Mouse (Mus musculus): ENCODE data around the gene Snx29. TPM values are rescaled to one million over a fixed set of nuclear protein-coding genes. Genes with fewer than 3 reads are reported as not detected.

The Snx29 gene
- total RNA-seq, 1 experiment: 9.6 TPM

DNA sequence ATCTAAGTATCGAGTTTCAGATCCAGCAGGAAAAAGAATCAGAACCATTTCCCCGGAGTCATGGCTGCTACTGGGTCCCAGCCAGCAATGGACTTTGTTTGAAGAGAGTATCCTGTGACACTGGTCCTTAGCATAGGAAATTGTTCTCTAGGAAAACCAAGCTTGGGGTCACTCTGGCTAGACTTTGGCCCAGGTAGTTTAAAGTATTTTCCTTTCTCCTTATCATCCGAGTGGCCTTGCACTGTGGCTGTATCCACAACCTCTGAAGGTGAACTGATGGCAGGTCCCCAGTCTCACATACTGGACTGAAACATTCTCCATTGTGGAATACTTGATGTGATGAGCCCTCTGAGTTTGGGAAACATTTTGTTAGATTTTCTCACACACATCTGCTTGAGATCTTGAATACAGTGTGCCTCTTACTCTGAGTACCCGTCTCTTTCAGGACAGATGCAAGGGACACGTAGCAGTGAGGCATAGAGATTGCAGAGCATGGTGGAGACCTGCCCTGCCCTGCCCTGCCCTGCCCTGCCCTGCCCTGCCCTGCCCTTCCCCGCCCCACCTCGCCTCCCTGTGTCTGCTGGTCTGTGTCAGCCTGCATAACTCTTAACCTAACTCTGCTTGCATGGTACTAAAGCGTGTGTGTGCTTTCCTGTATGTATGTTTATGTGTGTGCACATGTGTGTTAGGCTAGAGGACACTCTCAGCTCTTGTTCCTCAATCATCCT, 104.3 kb downstream of the Snx29 start:
- H3K36me3 ChIP-seq (ENCODE audit: control insufficient read depth, insufficient read depth, low read length, poor library complexity, severe bottlenecking): peaks cover 7% of the 10 kb centered on the region; the same call in 1 of the 2 replicates
- in situ Hi-C loops (cut with MboI; ENCODE audit: low sequenced_read_pairs in 2 of 2, unreplicated experiment in 2 of 2): no loop called here
- TF ChIP-seq ZC3H11A (IDR thresholded peaks at IDR 0.05; ENCODE audit: borderline replicate concordance, low read depth, low read length): no peak
- TF ChIP-seq CHD2 (IDR thresholded peaks at IDR 0.05; ENCODE audit: low read depth, low read length): no peak
- no peak for TF ChIP-seq MAFK (IDR thresholded peaks at IDR 0.05; ENCODE audit: insufficient read depth, low read depth, low read length)
- TF ChIP-seq ZNF384 (IDR thresholded peaks at IDR 0.05; ENCODE audit: low read depth, low read length): no peak
- TF ChIP-seq HCFC1 (IDR thresholded peaks at IDR 0.05; ENCODE audit: borderline replicate concordance, insufficient read depth, low read length): no peak
- no peak for DNase-seq (ENCODE audit: low read depth, low spot score)
- H3K9ac ChIP-seq (ENCODE audit: insufficient read depth, low read depth, low read length, poor library complexity, severe bottlenecking): no peak overlapping the region
- H3K27ac ChIP-seq (ENCODE audit: insufficient read depth, low read depth, low read length, poor library complexity, severe bottlenecking): no peak overlapping the region
- no peaks in the 10 kb centered on the region for H3K9me3 ChIP-seq (ENCODE audit: control insufficient read depth, insufficient read depth, low read depth, low read length)
- H3K4me1 ChIP-seq (ENCODE audit: control insufficient read depth in 2 of 2, insufficient read depth in 2 of 2, low read length in 2 of 2, poor library complexity in 1 of 2): peaks cover 0 to 5% of the 10 kb centered on the region in 2 experiments; a peak in 1 of 4 replicates
- no peak overlapping the region for H3K4me3 ChIP-seq (ENCODE audit: insufficient read depth in 1 of 2, low read depth in 1 of 2, low read length in 2 of 2, poor library complexity in 1 of 2, severe bottlenecking in 1 of 2)

DNA sequence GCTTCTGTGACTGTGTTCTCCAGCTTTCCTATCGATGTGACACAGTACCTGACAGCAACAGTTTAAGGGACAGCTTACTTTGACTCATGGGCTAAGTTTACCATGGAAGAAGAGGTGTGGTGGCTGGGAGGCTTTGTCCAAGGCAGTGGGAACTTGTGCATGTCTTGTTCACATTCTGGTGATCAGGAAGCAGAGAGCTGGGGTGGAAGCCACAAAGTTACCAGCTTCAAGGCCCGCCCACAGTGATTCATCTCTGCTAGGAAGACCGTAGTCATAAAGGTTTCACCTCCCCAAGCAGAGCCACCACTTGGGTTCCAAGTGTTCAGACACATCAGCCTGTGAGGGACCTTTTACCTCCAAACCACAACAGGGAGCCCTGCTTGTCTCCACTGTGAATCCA, 107.1 kb downstream of the Snx29 start:
- DNase-seq (ENCODE audit: low read depth, low spot score): no peak
- no peak overlapping the region for H3K9ac ChIP-seq (ENCODE audit: insufficient read depth, low read depth, low read length, poor library complexity, severe bottlenecking)
- H3K9me3 ChIP-seq (ENCODE audit: control insufficient read depth, insufficient read depth, low read depth, low read length): no peaks in the 10 kb centered on the region
- H3K4me3 ChIP-seq (ENCODE audit: insufficient read depth in 1 of 2, low read depth in 1 of 2, low read length in 2 of 2, poor library complexity in 1 of 2, severe bottlenecking in 1 of 2): no peak overlapping the region
- no peak for TF ChIP-seq MAFK (IDR thresholded peaks at IDR 0.05; ENCODE audit: insufficient read depth, low read depth, low read length)
- TF ChIP-seq ZNF384 (IDR thresholded peaks at IDR 0.05; ENCODE audit: low read depth, low read length): no peak
- no peak for TF ChIP-seq ZC3H11A (IDR thresholded peaks at IDR 0.05; ENCODE audit: borderline replicate concordance, low read depth, low read length)
- TF ChIP-seq HCFC1 (IDR thresholded peaks at IDR 0.05; ENCODE audit: borderline replicate concordance, insufficient read depth, low read length): no peak
- no peak for TF ChIP-seq CHD2 (IDR thresholded peaks at IDR 0.05; ENCODE audit: low read depth, low read length)
- H3K36me3 ChIP-seq (ENCODE audit: control insufficient read depth, insufficient read depth, low read length, poor library complexity, severe bottlenecking): peaks cover 2% of the 10 kb centered on the region; the same call in 1 of the 2 replicates
- in situ Hi-C loops (cut with MboI; ENCODE audit: low sequenced_read_pairs in 2 of 2, unreplicated experiment in 2 of 2): no loop called here
- H3K4me1 ChIP-seq (ENCODE audit: control insufficient read depth in 2 of 2, insufficient read depth in 2 of 2, low read length in 2 of 2, poor library complexity in 1 of 2): peaks cover 0 to 5% of the 10 kb centered on the region in 2 experiments; a peak in 1 of 4 replicates
- no peak overlapping the region for H3K27ac ChIP-seq (ENCODE audit: insufficient read depth, low read depth, low read length, poor library complexity, severe bottlenecking)

DNA sequence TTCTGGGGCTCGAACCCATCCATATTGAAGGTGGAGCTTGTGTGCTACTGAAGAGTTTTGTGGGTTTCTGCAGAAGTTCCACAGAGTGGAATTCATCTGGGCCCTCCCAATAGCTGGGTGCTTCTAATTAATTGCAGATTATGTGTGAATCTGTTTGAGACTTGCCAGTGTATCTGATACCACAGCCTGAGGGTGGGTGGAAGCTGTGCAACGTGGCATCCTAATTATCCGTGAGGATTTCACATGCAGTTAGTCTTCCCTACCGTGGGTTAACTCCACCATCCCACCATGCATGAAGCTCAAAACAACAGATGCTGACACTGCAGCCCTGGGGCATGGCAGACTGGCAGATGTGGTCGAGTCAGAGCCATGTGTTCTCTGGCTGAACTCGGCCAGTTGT, 107.8 kb downstream of the Snx29 start:
- TF ChIP-seq MAFK (IDR thresholded peaks at IDR 0.05; ENCODE audit: insufficient read depth, low read depth, low read length) (no peak), ZC3H11A (IDR thresholded peaks at IDR 0.05; ENCODE audit: borderline replicate concordance, low read depth, low read length) (no peak), CHD2 (IDR thresholded peaks at IDR 0.05; ENCODE audit: low read depth, low read length) (no peak), HCFC1 (IDR thresholded peaks at IDR 0.05; ENCODE audit: borderline replicate concordance, insufficient read depth, low read length) (no peak), ZNF384 (IDR thresholded peaks at IDR 0.05; ENCODE audit: low read depth, low read length) (no peak)
- no peak overlapping the region for H3K27ac ChIP-seq (ENCODE audit: insufficient read depth, low read depth, low read length, poor library complexity, severe bottlenecking)
- in situ Hi-C loops (cut with MboI; ENCODE audit: low sequenced_read_pairs in 2 of 2, unreplicated experiment in 2 of 2): no loop called here
- H3K4me3 ChIP-seq (ENCODE audit: insufficient read depth in 1 of 2, low read depth in 1 of 2, low read length in 2 of 2, poor library complexity in 1 of 2, severe bottlenecking in 1 of 2): no peak overlapping the region
- no peaks in the 10 kb centered on the region for H3K9me3 ChIP-seq (ENCODE audit: control insufficient read depth, insufficient read depth, low read depth, low read length)
- peaks cover 2% of the 10 kb centered on the region; the same call in 1 of the 2 replicates for H3K36me3 ChIP-seq (ENCODE audit: control insufficient read depth, insufficient read depth, low read length, poor library complexity, severe bottlenecking)
- H3K4me1 ChIP-seq (ENCODE audit: control insufficient read depth in 2 of 2, insufficient read depth in 2 of 2, low read length in 2 of 2, poor library complexity in 1 of 2): peaks cover 0 to 5% of the 10 kb centered on the region in 2 experiments; a peak in 1 of 4 replicates
- no peak for DNase-seq (ENCODE audit: low read depth, low spot score)
- no peak overlapping the region for H3K9ac ChIP-seq (ENCODE audit: insufficient read depth, low read depth, low read length, poor library complexity, severe bottlenecking)

DNA sequence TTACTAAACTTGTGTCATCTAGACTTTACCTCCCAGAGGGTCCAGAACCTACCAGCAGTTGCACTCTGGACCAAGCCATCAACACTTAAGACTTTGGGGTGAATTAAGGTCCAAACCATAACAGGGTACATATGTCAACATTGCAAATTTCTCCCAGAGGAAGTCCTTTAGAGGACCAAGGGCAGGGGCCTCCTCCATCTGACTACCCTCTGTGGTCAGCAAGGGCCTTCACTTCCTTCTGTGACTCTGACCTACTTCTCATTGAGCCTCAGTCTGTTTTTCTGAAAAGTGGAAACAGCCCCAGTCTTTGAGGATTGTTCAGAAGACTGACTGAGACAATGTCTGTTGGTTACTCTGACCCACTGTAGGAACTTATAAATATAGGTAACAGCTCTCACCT, 111.1 kb downstream of the Snx29 start:
- in situ Hi-C loops (cut with MboI; ENCODE audit: low sequenced_read_pairs in 2 of 2, unreplicated experiment in 2 of 2): no loop called here
- Histone ChIP-seq H3K9me3 (ENCODE audit: control insufficient read depth, insufficient read depth, low read depth, low read length) (no peaks in the 10 kb centered on the region), H3K36me3 (ENCODE audit: control insufficient read depth, insufficient read depth, low read length, poor library complexity, severe bottlenecking) (peaks cover 2% of the 10 kb centered on the region; the same call in 1 of the 2 replicates), H3K4me1 (ENCODE audit: control insufficient read depth in 2 of 2, insufficient read depth in 2 of 2, low read length in 2 of 2, poor library complexity in 1 of 2) (no peaks in the 10 kb centered on the region), H3K9ac (ENCODE audit: insufficient read depth, low read depth, low read length, poor library complexity, severe bottlenecking) (no peak overlapping the region), H3K27ac (ENCODE audit: insufficient read depth, low read depth, low read length, poor library complexity, severe bottlenecking) (no peak overlapping the region), H3K4me3 (ENCODE audit: insufficient read depth in 1 of 2, low read depth in 1 of 2, low read length in 2 of 2, poor library complexity in 1 of 2, severe bottlenecking in 1 of 2) (no peak overlapping the region)
- DNase-seq (ENCODE audit: low read depth, low spot score): no peak
- TF ChIP-seq CHD2 (IDR thresholded peaks at IDR 0.05; ENCODE audit: low read depth, low read length) (no peak), MAFK (IDR thresholded peaks at IDR 0.05; ENCODE audit: insufficient read depth, low read depth, low read length) (no peak), ZNF384 (IDR thresholded peaks at IDR 0.05; ENCODE audit: low read depth, low read length) (no peak), HCFC1 (IDR thresholded peaks at IDR 0.05; ENCODE audit: borderline replicate concordance, insufficient read depth, low read length) (no peak), ZC3H11A (IDR thresholded peaks at IDR 0.05; ENCODE audit: borderline replicate concordance, low read depth, low read length) (no peak)
